Mouse (Mus musculus) right cerebral cortex, postnatal 25 days (tissue): ENCODE results near the gene Rnf187.

Experiments
- DNase-seq: peaks from one replicate; pipeline ENCODE4 v3.0.0; 2022

The Rnf187 gene

DNA sequence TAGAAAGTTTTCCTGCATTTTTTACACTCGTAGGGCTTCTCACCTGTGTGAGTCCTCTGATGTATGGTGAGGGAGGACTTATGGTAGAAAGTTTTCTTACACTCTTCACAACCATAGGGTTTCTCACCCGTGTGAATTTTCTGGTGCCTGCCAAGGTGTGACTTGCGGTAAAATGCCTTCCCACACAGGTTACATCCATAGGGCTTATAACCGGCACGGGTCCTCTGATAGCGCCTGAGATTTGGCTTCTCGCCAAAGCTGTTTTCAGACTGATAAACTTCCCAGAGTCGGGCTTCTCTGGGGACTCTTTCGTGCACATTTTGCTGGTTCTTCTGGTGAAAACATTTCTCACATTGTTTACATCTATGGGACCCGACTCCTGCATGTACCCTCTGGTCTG is 48.2 kb downstream of the Rnf187 start:
- no peak for DNase-seq

DNA sequence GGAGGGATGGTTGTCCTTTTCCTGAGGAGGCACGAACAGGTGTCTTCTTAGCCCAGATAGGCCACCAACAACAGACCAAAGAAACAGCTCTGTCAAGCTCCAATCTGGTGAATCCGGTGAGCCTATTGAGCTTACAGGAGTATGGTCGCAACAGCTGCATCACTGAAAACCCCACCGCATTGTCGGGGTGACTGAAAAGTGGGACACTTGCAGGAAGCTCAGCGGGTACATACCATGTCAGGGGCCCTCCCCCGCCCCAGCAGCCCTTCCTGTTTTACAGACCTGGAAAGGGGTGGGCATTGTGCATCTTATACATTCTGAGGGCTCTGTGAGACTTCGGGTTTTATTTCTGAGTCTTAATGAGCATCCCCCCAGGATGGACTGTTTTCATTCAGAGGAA is 55.0 kb downstream of the Rnf187 start:
- no peak for DNase-seq
